In the genomic region with DNA sequence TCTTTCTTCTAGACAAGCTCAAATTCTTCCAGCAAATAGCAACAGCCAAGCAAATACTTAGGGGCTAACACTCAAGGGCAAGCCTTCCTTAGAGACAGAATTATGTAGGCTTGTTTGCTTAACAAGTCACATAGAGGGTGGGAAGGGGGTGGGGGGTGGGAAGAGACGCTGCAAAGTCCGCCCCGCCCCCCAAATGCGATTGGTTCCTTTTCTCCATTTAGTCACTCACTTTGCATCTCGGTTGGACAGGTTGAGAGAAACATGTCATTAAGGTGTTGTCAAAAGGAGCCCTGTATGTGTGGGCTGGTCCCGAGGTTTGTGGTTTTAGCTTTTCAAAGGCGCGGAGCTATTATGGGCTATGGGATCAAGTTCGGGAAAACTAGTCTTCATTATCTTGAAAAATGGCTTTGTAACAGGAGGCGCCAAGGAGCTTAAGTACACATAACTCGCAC, we compare ENCODE assay signal across 8 mouse cellular contexts. TPM values are rescaled to one million over a fixed set of nuclear protein-coding genes. Genes with fewer than 3 reads are reported as not detected.
DNase-seq lines count a peak whose midpoint lies in the region; ATAC-seq and TF ChIP-seq lines count a peak whose summit lies in the region.

A gene (plus strand): TSS at position 402 of the 452 bp plus-strand sequence.

- peak; percentile 22 for DNase-seq in WW6 (ENCODE audit: low read depth, low spot score)
- peak; percentile 55 for DNase-seq in kidney, adult 11 months
- peak; percentile 72 for DNase-seq in liver, adult 2 months (ENCODE audit: extremely low read depth, low read depth, low spot score)
- DNase-seq in thymus, postnatal 10 days (ENCODE audit: low spot score in 2 of 2) = peak; percentile 22 to 37
- no peak for DNase-seq in gastrocnemius, postnatal 36 days

- peak within 1 kb of the TSS; percentile 28; the same call in 1 of the 2 replicates for H3K27ac ChIP-seq in embryonic facial prominence, embryonic 13.5 days
- H3K27ac ChIP-seq in liver, adult 2 months (replicated peaks; ENCODE audit: insufficient read depth, low read depth, low read length) = no peak within 1 kb of the TSS

- H3K79me2 ChIP-seq in liver, adult 2 months (ENCODE audit: control insufficient read depth, insufficient read depth, low read length) = no peaks in the 10 kb centered on the region
- H3K79me2 ChIP-seq in myocyte (ENCODE audit: control insufficient read depth, insufficient read depth) = no peaks in the 10 kb centered on the region

- no peaks in the 10 kb centered on the region for H3K9me3 ChIP-seq in E14TG2a.4 (ENCODE audit: low read length)
- H3K9me3 ChIP-seq in embryonic facial prominence, embryonic 13.5 days = no peaks in the 10 kb centered on the region

- peak; percentile 83 for ATAC-seq in embryonic facial prominence, embryonic 13.5 days (ENCODE audit: insufficient number of reproducible peaks, insufficient read depth, low FRiP score, low TSS enrichment, low read depth)

- intact Hi-C loops in gastrocnemius, postnatal 36 days (cut with DNase I) = no loop called here

- H3ac ChIP-seq in myocyte (ENCODE audit: control insufficient read depth, insufficient read length) = no peak within 1 kb of the TSS

- TF ChIP-seq CTCF in E14TG2a.4 (conservative IDR thresholded peaks at IDR 0.05; ENCODE audit: low read length) = no peak
- TF ChIP-seq CTCF in liver, adult 2 months (IDR thresholded peaks at IDR 0.05; ENCODE audit: low read depth, low read length) = no peak

- peak within 1 kb of the TSS; percentile 62 for H3K4me2 ChIP-seq in embryonic facial prominence, embryonic 13.5 days
- peak within 1 kb of the TSS; percentile 34 for H3K4me2 ChIP-seq in myocyte (ENCODE audit: low read depth)

- peaks cover 25% of the 10 kb centered on the region for H3K27me3 ChIP-seq in E14TG2a.4 (ENCODE audit: insufficient read depth, low read length)
- peaks cover 20% of the 10 kb centered on the region for H3K27me3 ChIP-seq in embryonic facial prominence, embryonic 13.5 days
- H3K27me3 ChIP-seq in liver, adult 2 months (ENCODE audit: control insufficient read depth, insufficient read depth, low read length) = no peaks in the 10 kb centered on the region; the same call in 1 of the 2 replicates
- peaks cover 15% of the 10 kb centered on the region for H3K27me3 ChIP-seq in myocyte (ENCODE audit: control insufficient read depth, insufficient read depth, insufficient read length)

- H3K9ac ChIP-seq in embryonic facial prominence, embryonic 13.5 days = peak within 1 kb of the TSS; percentile 23
- peak within 1 kb of the TSS; percentile 39 for H3K9ac ChIP-seq in liver, adult 2 months (ENCODE audit: low read depth, low read length)

- H3K4me3 ChIP-seq in E14TG2a.4 (replicated peaks; ENCODE audit: low read length) (peak within 1 kb of the TSS; percentile 75), myocyte (no peak within 1 kb of the TSS)
- peak within 1 kb of the TSS; percentile 41 for H3K4me3 ChIP-seq in embryonic facial prominence, embryonic 13.5 days
- peak within 1 kb of the TSS; percentile 52 for H3K4me3 ChIP-seq in liver, adult 2 months (ENCODE audit: insufficient read depth, low read depth, low read length)

- no peak for TF ChIP-seq POLR2A in liver, adult 2 months (IDR thresholded peaks at IDR 0.05; ENCODE audit: extremely low read depth, insufficient read depth, low read length)
- no peak for TF ChIP-seq POLR2A in myocyte (IDR thresholded peaks at IDR 0.05; ENCODE audit: insufficient read length, low read depth)

- H3K4me1 ChIP-seq in E14TG2a.4 (replicated peaks; ENCODE audit: low read depth, low read length) = peaks cover 20% of the 10 kb centered on the region
- H3K4me1 ChIP-seq in embryonic facial prominence, embryonic 13.5 days = peaks cover 11% of the 10 kb centered on the region; the same call in 1 of the 2 replicates
- peaks cover 3% of the 10 kb centered on the region; the same call in 1 of the 2 replicates for H3K4me1 ChIP-seq in liver, adult 2 months (ENCODE audit: control insufficient read depth, insufficient read depth, low read length)

- WGBS in embryonic facial prominence, embryonic 13.5 days = under 1% methylated on average over 11 of the region's 11 CpGs
- WGBS in liver, adult 2 months = 2% methylated on average over 11 of the region's 11 CpGs

- H3K36me3 ChIP-seq in E14TG2a.4 (ENCODE audit: insufficient read depth, low read length) (no peaks in the 10 kb centered on the region), myocyte (ENCODE audit: control insufficient read depth, insufficient read depth) (no peaks in the 10 kb centered on the region)
- no peaks in the 10 kb centered on the region for H3K36me3 ChIP-seq in embryonic facial prominence, embryonic 13.5 days
- no peaks in the 10 kb centered on the region for H3K36me3 ChIP-seq in liver, adult 2 months (ENCODE audit: control insufficient read depth, insufficient read depth, low read length)

TF ChIP-seq in myocyte, 11 proteins besides CTCF, POLR2A, EP300 and RAD21:
- TF ChIP-seq TCF12 (IDR thresholded peaks at IDR 0.05; ENCODE audit: insufficient read depth, poor library complexity, severe bottlenecking) = no peak
- TF ChIP-seq MYOD1 (IDR thresholded peaks at IDR 0.05; ENCODE audit: control insufficient read depth in 1 of 3, insufficient read length in 2 of 3, low read depth in 2 of 3) = no peak
- TF ChIP-seq REST (IDR thresholded peaks at IDR 0.05; ENCODE audit: insufficient read depth, insufficient read length) = no peak
- TF ChIP-seq TCF3 (IDR thresholded peaks at IDR 0.05; ENCODE audit: insufficient read length, low read depth) = no peak
- TF ChIP-seq USF1 (IDR thresholded peaks at IDR 0.05; ENCODE audit: low read depth) = no peak
- TF ChIP-seq MAX (IDR thresholded peaks at IDR 0.05; ENCODE audit: low read depth) = no peak
- no peak for TF ChIP-seq MYOG (IDR thresholded peaks at IDR 0.05; ENCODE audit: control insufficient read depth in 1 of 3, insufficient read depth in 1 of 3, insufficient read length in 2 of 3, low read depth in 2 of 3)
- no peak for TF ChIP-seq E2F4 (IDR thresholded peaks at IDR 0.05; ENCODE audit: insufficient read depth)
- no peak for TF ChIP-seq POLR2AphosphoS2 (IDR thresholded peaks at IDR 0.05; ENCODE audit: insufficient read length, low read depth)

RNA-seq across cellular contexts. Expression of the gene that starts here (rescaled TPM):
- polyA plus RNA-seq in embryonic facial prominence, embryonic 13.5 days (2015; fragmentation: Nextera tagmentation; extraction: Ambion mirVana) = 1.5 and 1.6 TPM in 2 replicates
- total RNA-seq in liver, adult 2 months (2014; rRNA removed) = 11.9 and 12.6 TPM in 2 replicates
- 1.9 and 2.7 TPM in 2 replicates for polyA plus RNA-seq in liver, adult 2 months (2012; rRNA removed)
- not detected for polyA plus RNA-seq in myocyte (2012; fragmentation: generic; extraction: Trizol)
- total RNA-seq in gastrocnemius, postnatal 36 days (2021) = 1 to 10 TPM in 1 of 2 experiments, under 1 TPM in 1; 0.42 to 1.6 TPM

Comparison
In these comparisons a context has a peak if more than half of its experiments do, and no peak if none do; other contexts are left out.
1. DNase-seq: peak in WW6 (single experiment), kidney, adult 11 months (single experiment), liver, adult 2 months (single experiment) and thymus, postnatal 10 days (2 of 2); none in gastrocnemius, postnatal 36 days (0 of 2).